ENCODE assay signal across 9 mouse cellular contexts in the genomic region with DNA sequence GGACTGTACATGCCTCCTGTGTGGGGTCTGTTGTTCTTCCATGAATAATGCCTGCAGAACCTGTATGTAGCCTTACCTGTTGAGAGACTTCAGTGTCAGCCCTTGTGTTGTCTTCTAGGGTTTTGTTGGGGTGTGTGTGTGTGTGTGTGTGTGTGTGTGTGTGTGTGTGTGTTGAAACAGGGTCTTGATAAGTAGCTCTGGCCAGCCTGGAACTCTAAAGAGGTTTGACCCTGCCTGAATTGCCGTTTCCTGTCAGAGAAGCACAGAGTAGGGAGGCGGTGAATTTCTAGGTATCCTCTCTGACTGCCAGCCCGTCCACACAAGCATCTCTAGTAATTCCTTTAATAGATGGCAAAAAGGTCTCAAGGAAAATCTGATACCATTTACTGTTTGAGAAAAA. TPM values are rescaled to one million over a fixed set of nuclear protein-coding genes. Genes with fewer than 3 reads are reported as not detected.
DNase-seq lines count a peak whose midpoint lies in the region; ATAC-seq lines count a peak whose summit lies in the region.
"Had no signal": no experiment of that assay in that cellular context is flagged by ENCODE, and none has a peak within 500 bp of the region (broad histone marks: within the 10 kb centered on the region; RNA-seq: fewer than 3 reads in every experiment).

No protein-coding gene starts in this region.

- 90% methylated on average over 3 of the region's 3 CpGs for WGBS in forebrain, embryonic 13.5 days
- WGBS in forebrain, embryonic 11.5 days, result 74% methylated on average over 3 of the region's 3 CpGs
- 67% methylated on average over 3 of the region's 3 CpGs for WGBS in liver, embryonic 11.5 days
- WGBS in hindbrain, embryonic 14.5 days, result 89% methylated on average over 3 of the region's 3 CpGs
- 77% methylated on average over 3 of the region's 3 CpGs for WGBS in midbrain, embryonic 13.5 days

- peaks cover 34% of the 10 kb centered on the region for H3K36me3 ChIP-seq in forebrain, embryonic 13.5 days (ENCODE audit: poor library complexity, severe bottlenecking)
- H3K36me3 ChIP-seq in forebrain, embryonic 11.5 days (ENCODE audit: control insufficient read depth, insufficient read depth, low read length), result peaks cover 16% of the 10 kb centered on the region
- peaks cover 22% of the 10 kb centered on the region for H3K36me3 ChIP-seq in liver, embryonic 11.5 days (ENCODE audit: control insufficient read depth, insufficient read depth, low read length)
- peaks cover 30% of the 10 kb centered on the region for H3K36me3 ChIP-seq in hindbrain, embryonic 14.5 days (replicated peaks; ENCODE audit: control insufficient read depth, insufficient read depth)
- peaks cover 29% of the 10 kb centered on the region for H3K36me3 ChIP-seq in midbrain, embryonic 13.5 days

- no peak for DNase-seq in forebrain, embryonic 11.5 days (ENCODE audit: low spot score)
- no peak for DNase-seq in liver, embryonic 11.5 days (ENCODE audit: low spot score)
- no peak for DNase-seq in liver
- DNase-seq in hindbrain, embryonic 14.5 days (ENCODE audit: low spot score), result no peak
- no peak for DNase-seq in thymus, postnatal 14 days
- DNase-seq: kidney, postnatal 36 days had no signal

- no peak for ATAC-seq in forebrain, embryonic 13.5 days
- no peak for ATAC-seq in forebrain, embryonic 11.5 days (replicated peaks; ENCODE audit: low FRiP score)
- no peak for ATAC-seq in liver, embryonic 11.5 days (replicated peaks; ENCODE audit: low FRiP score)
- ATAC-seq in hindbrain, embryonic 14.5 days (ENCODE audit: low FRiP score), result no peak
- no peak for ATAC-seq in midbrain, embryonic 13.5 days
- no peak for ATAC-seq in inflammation-experienced regulatory T-cells, adult 6 months

- no peak overlapping the region for H3K9ac ChIP-seq in forebrain, embryonic 13.5 days
- no peak overlapping the region for H3K9ac ChIP-seq in forebrain, embryonic 11.5 days (ENCODE audit: low read length)
- H3K9ac ChIP-seq in liver, embryonic 11.5 days (ENCODE audit: low read depth, low read length), result no peak overlapping the region
- H3K9ac ChIP-seq in hindbrain, embryonic 14.5 days, result no peak overlapping the region
- no peak overlapping the region for H3K9ac ChIP-seq in midbrain, embryonic 13.5 days (replicated peaks)

- H3K9me3 ChIP-seq in forebrain, embryonic 13.5 days (replicated peaks), result no peaks in the 10 kb centered on the region
- H3K9me3 ChIP-seq in forebrain, embryonic 11.5 days (ENCODE audit: control insufficient read depth, low read length), result no peaks in the 10 kb centered on the region
- no peaks in the 10 kb centered on the region for H3K9me3 ChIP-seq in liver, embryonic 11.5 days (ENCODE audit: control insufficient read depth, low read length)
- no peaks in the 10 kb centered on the region for H3K9me3 ChIP-seq in hindbrain, embryonic 14.5 days (ENCODE audit: control insufficient read depth, low read length)
- no peaks in the 10 kb centered on the region for H3K9me3 ChIP-seq in midbrain, embryonic 13.5 days

- no peaks in the 10 kb centered on the region for H3K27me3 ChIP-seq in forebrain, embryonic 13.5 days
- no peaks in the 10 kb centered on the region for H3K27me3 ChIP-seq in forebrain, embryonic 11.5 days (ENCODE audit: control insufficient read depth, insufficient read depth, low read length)
- H3K27me3 ChIP-seq in liver, embryonic 11.5 days (replicated peaks; ENCODE audit: control insufficient read depth, insufficient read depth, low read length), result no peaks in the 10 kb centered on the region
- H3K27me3 ChIP-seq in hindbrain, embryonic 14.5 days (ENCODE audit: control insufficient read depth, insufficient read depth, low read length), result no peaks in the 10 kb centered on the region
- H3K27me3 ChIP-seq in midbrain, embryonic 13.5 days, result no peaks in the 10 kb centered on the region

- H3K4me1 ChIP-seq in forebrain, embryonic 13.5 days, result peaks cover 16% of the 10 kb centered on the region
- H3K4me1 ChIP-seq in forebrain, embryonic 11.5 days (replicated peaks; ENCODE audit: control insufficient read depth, insufficient read depth, low read length), result peaks cover 2% of the 10 kb centered on the region; the same call in 1 of the 2 replicates
- H3K4me1 ChIP-seq in liver, embryonic 11.5 days (replicated peaks; ENCODE audit: control insufficient read depth, insufficient read depth, low read length), result peaks cover 10% of the 10 kb centered on the region
- H3K4me1 ChIP-seq in hindbrain, embryonic 14.5 days (replicated peaks; ENCODE audit: control insufficient read depth, insufficient read depth, low read length), result peaks cover 19% of the 10 kb centered on the region
- peaks cover 23% of the 10 kb centered on the region for H3K4me1 ChIP-seq in midbrain, embryonic 13.5 days (replicated peaks)

- H3K4me3 ChIP-seq in forebrain, embryonic 13.5 days, result 0 out of 2 replicates have a peak overlapping the region, but pooled peaks have one; percentile 8
- no peak overlapping the region for H3K4me3 ChIP-seq in forebrain, embryonic 11.5 days (ENCODE audit: low read depth, low read length)
- H3K4me3 ChIP-seq in liver, embryonic 11.5 days (ENCODE audit: low read depth, low read length), result no peak overlapping the region
- no peak overlapping the region for H3K4me3 ChIP-seq in hindbrain, embryonic 14.5 days (replicated peaks; ENCODE audit: low read length)
- H3K4me3 ChIP-seq in midbrain, embryonic 13.5 days (replicated peaks), result 0 out of 2 replicates have a peak overlapping the region, but pooled peaks have one; percentile 89

- peak overlapping the region; percentile 76; the same call in 1 of the 2 replicates for H3K4me2 ChIP-seq in forebrain, embryonic 13.5 days
- no peak overlapping the region for H3K4me2 ChIP-seq in forebrain, embryonic 11.5 days (ENCODE audit: low read depth, low read length, severe bottlenecking)
- H3K4me2 ChIP-seq in liver, embryonic 11.5 days, result peak overlapping the region; percentile 71
- peak overlapping the region; percentile 65 for H3K4me2 ChIP-seq in hindbrain, embryonic 14.5 days (replicated peaks)
- peak overlapping the region; percentile 78 for H3K4me2 ChIP-seq in midbrain, embryonic 13.5 days (replicated peaks)

- H3K27ac ChIP-seq in forebrain, embryonic 13.5 days, result no peak overlapping the region
- H3K27ac ChIP-seq in forebrain, embryonic 11.5 days (ENCODE audit: low read depth, low read length), result no peak overlapping the region
- no peak overlapping the region for H3K27ac ChIP-seq in liver, embryonic 11.5 days (ENCODE audit: low read depth, low read length)
- no peak overlapping the region for H3K27ac ChIP-seq in hindbrain, embryonic 14.5 days
- H3K27ac ChIP-seq in midbrain, embryonic 13.5 days, result no peak overlapping the region

RNA-seq across cellular contexts. Expression of a gene that starts 4.1 kb away (rescaled TPM):
- 43.5 and 47.3 TPM in 2 replicates for polyA plus RNA-seq in forebrain, embryonic 13.5 days (2015; fragmentation: Nextera tagmentation; extraction: Ambion mirVana)
- 42.9 and 46.8 TPM in 2 replicates for polyA plus RNA-seq in forebrain, embryonic 11.5 days (2014; fragmentation: Nextera tagmentation; extraction: Ambion mirVana)
- 26.7 and 31.2 TPM in 2 replicates for polyA plus RNA-seq in liver, embryonic 11.5 days (2014; fragmentation: Nextera tagmentation; extraction: Ambion mirVana)
- polyA plus RNA-seq in hindbrain, embryonic 14.5 days (2014; fragmentation: Nextera tagmentation; extraction: Ambion mirVana), result 37.1 and 37.6 TPM in 2 replicates
- 46.1 and 46.7 TPM in 2 replicates for polyA plus RNA-seq in midbrain, embryonic 13.5 days (2015; fragmentation: Nextera tagmentation; extraction: Ambion mirVana)
- polyA plus RNA-seq in inflammation-experienced regulatory T-cells, adult 6 months (2017; shearing (Covaris generic)), result 10 to 100 TPM; 59.2 to 68.3 (median 67.9) TPM

RNA-seq across cellular contexts. Expression of a gene that starts 8.9 kb away (rescaled TPM):
- polyA plus RNA-seq in forebrain, embryonic 13.5 days (2015; fragmentation: Nextera tagmentation; extraction: Ambion mirVana), result 22.6 and 23.9 TPM in 2 replicates
- polyA plus RNA-seq in forebrain, embryonic 11.5 days (2014; fragmentation: Nextera tagmentation; extraction: Ambion mirVana), result 19.9 and 21.6 TPM in 2 replicates
- 32.4 and 33.1 TPM in 2 replicates for polyA plus RNA-seq in liver, embryonic 11.5 days (2014; fragmentation: Nextera tagmentation; extraction: Ambion mirVana)
- 26.0 and 27.0 TPM in 2 replicates for polyA plus RNA-seq in hindbrain, embryonic 14.5 days (2014; fragmentation: Nextera tagmentation; extraction: Ambion mirVana)
- polyA plus RNA-seq in midbrain, embryonic 13.5 days (2015; fragmentation: Nextera tagmentation; extraction: Ambion mirVana), result 21.0 and 23.8 TPM in 2 replicates
- polyA plus RNA-seq in inflammation-experienced regulatory T-cells, adult 6 months (2017; shearing (Covaris generic)), result 10 to 100 TPM; 10.2 to 17.0 (median 13.0) TPM

Comparison
In these comparisons a context has a peak if more than half of its experiments do, and no peak if none do; other contexts are left out.
1. H3K4me3 ChIP-seq: peak in forebrain, embryonic 13.5 days (single experiment) and midbrain, embryonic 13.5 days (single experiment); none in forebrain, embryonic 11.5 days (single experiment), liver, embryonic 11.5 days (single experiment) and hindbrain, embryonic 14.5 days (single experiment).